Comparison of ENCODE assay signal across 8 mouse cellular contexts in the genomic region with DNA sequence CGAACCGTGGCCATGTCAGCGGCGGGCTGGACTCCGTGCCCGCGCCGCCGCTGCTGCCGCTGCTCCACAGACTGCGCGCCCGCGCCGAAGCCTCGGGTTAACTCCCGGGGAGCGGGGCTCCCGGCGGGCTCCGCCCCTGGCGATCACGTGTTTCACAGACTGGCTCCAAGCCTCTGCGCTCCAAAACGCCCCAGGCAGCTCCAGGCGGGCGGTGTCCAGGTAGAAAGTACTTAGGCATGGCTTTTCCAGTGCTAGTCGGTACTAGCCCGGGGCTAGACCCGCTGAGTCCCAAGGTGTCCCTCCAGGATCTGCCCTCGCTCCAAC. TPM values are rescaled to one million over a fixed set of nuclear protein-coding genes. Genes with fewer than 3 reads are reported as not detected.
A peak's percentile ranks its signal among the peaks of the same experiment; 100 is the strongest.
DNase-seq lines count a peak whose midpoint lies in the region; ATAC-seq and TF ChIP-seq lines count a peak whose summit lies in the region.

Gene Depdc7, minus strand, starts transcription at position 138 of the 324 bp plus-strand sequence.

- ATAC-seq in lung, embryonic 16.5 days (ENCODE audit: low read depth), result peak; percentile 97

- H3K36me3 ChIP-seq in hindbrain, embryonic 10.5 days, result no peaks in the 10 kb centered on the region
- H3K36me3 ChIP-seq in lung, embryonic 16.5 days (ENCODE audit: control insufficient read depth, insufficient read depth, low read length), result no peaks in the 10 kb centered on the region

- H3K4me1 ChIP-seq in cerebellum, adult 2 months (ENCODE audit: control insufficient read depth, insufficient read depth, low read length), result no peaks in the 10 kb centered on the region
- peaks cover 27% of the 10 kb centered on the region; the same call in 1 of the 2 replicates for H3K4me1 ChIP-seq in hindbrain, embryonic 10.5 days (replicated peaks)
- H3K4me1 ChIP-seq in lung, embryonic 16.5 days (replicated peaks; ENCODE audit: control insufficient read depth, insufficient read depth, low read length), result peaks cover 6% of the 10 kb centered on the region; the same call in 1 of the 2 replicates

- no peaks in the 10 kb centered on the region for H3K27me3 ChIP-seq in cerebellum, adult 2 months (ENCODE audit: control insufficient read depth, insufficient read depth, low read length)
- H3K27me3 ChIP-seq in hindbrain, embryonic 10.5 days (ENCODE audit: insufficient read depth, poor library complexity, severe bottlenecking), result peaks cover 52% of the 10 kb centered on the region
- H3K27me3 ChIP-seq in lung, embryonic 16.5 days (ENCODE audit: control insufficient read depth, insufficient read depth, low read depth, low read length), result no peaks in the 10 kb centered on the region

- no peak for TF ChIP-seq CTCF in cerebellum, adult 2 months (IDR thresholded peaks at IDR 0.05; ENCODE audit: borderline replicate concordance, insufficient read depth, low read depth, low read length)

- H3K4me3 ChIP-seq in cerebellum, adult 2 months (replicated peaks; ENCODE audit: insufficient read depth, low read depth, low read length), result peak within 1 kb of the TSS; percentile 61
- peak within 1 kb of the TSS; percentile 81 for H3K4me3 ChIP-seq in hindbrain, embryonic 10.5 days
- peak within 1 kb of the TSS; percentile 70 for H3K4me3 ChIP-seq in lung, embryonic 16.5 days (ENCODE audit: low read length)

- peak within 1 kb of the TSS; percentile 71 for H3K9ac ChIP-seq in lung, embryonic 16.5 days (ENCODE audit: low read length)

- WGBS in cerebellum, adult 2 months, result under 1% methylated on average over 31 of the region's 31 CpGs
- WGBS in hindbrain, embryonic 10.5 days, result 0% methylated on average over 31 of the region's 31 CpGs
- WGBS in lung, embryonic 16.5 days, result 0% methylated on average over 28 of the region's 31 CpGs

- H3K4me2 ChIP-seq in lung, embryonic 16.5 days (ENCODE audit: low read depth, low read length), result peak within 1 kb of the TSS; percentile 81

- TF ChIP-seq POLR2A in cerebellum, adult 2 months (IDR thresholded peaks at IDR 0.05; ENCODE audit: borderline replicate concordance, insufficient read depth, low read length), result no peak

- H3K27ac ChIP-seq in cerebellum, adult 2 months (ENCODE audit: insufficient read depth, low read length), result no peak within 1 kb of the TSS
- H3K27ac ChIP-seq in hindbrain, embryonic 10.5 days, result peak within 1 kb of the TSS; percentile 83
- H3K27ac ChIP-seq in lung, embryonic 16.5 days (ENCODE audit: low read length), result no peak within 1 kb of the TSS

- DNase-seq in MEL-GATA-1-ER (ENCODE audit: extremely low read depth, low read depth), result peak; percentile 59
- peak; percentile 83 to 84 for DNase-seq in cerebellum, adult 2 months
- DNase-seq in frontal cortex, adult 2 months (ENCODE audit: extremely low spot score in 1 of 2, low spot score in 1 of 2), result peak; percentile 55 to 82
- DNase-seq in hindbrain, embryonic 10.5 days (ENCODE audit: low spot score), result peak; percentile 83
- DNase-seq in layer of hippocampus, adult 9-11 months, result peak; percentile 78
- DNase-seq in ovary, adult 18-20 months (ENCODE audit: low spot score), result peak; percentile 83
- peak; percentile 72 to 88 for DNase-seq in thymus, postnatal 10 days (ENCODE audit: low spot score in 2 of 2)

- no peaks in the 10 kb centered on the region for H3K9me3 ChIP-seq in hindbrain, embryonic 10.5 days
- no peaks in the 10 kb centered on the region for H3K9me3 ChIP-seq in lung, embryonic 16.5 days (ENCODE audit: control insufficient read depth, low read length)

RNA-seq across cellular contexts. Expression of gene Depdc7, which starts in this region (rescaled TPM):
- polyA plus RNA-seq in cerebellum, adult 2 months (2012; rRNA removed), result 2.3 and 3.6 TPM in 2 replicates
- polyA plus RNA-seq in frontal cortex, adult 2 months (2012; rRNA removed), result 1.5 and 1.8 TPM in 2 replicates
- polyA plus RNA-seq in hindbrain, embryonic 10.5 days (2016; fragmentation: Nextera tagmentation; extraction: Ambion mirVana), result 2.1 and 2.8 TPM in 2 replicates
- 7.5 and 8.0 TPM in 2 replicates for polyA plus RNA-seq in lung, embryonic 16.5 days (2015; fragmentation: Nextera tagmentation; extraction: Ambion mirVana)
